In genomic region chr8:84415378-84415898, GRCm38 (mm10) we compare ENCODE assay signal across 7 mouse cellular contexts. TPM values are rescaled to one million over a fixed set of nuclear protein-coding genes. Genes with fewer than 3 reads are reported as not detected.
A peak's percentile ranks its signal among the peaks of the same experiment; 100 is the strongest.
DNase-seq lines count a peak whose midpoint lies in the region; ATAC-seq lines count a peak whose summit lies in the region.

No protein-coding gene starts in this region.

- DNase-seq in ovary, postnatal 36 days (ENCODE audit: low spot score): peak; percentile 21
- DNase-seq in ovary, adult 18-20 months (ENCODE audit: low spot score): no peak
- no peak for DNase-seq in heart, embryonic 10.5 days (ENCODE audit: low spot score)
- peak; percentile 4 to 42 for DNase-seq in kidney, postnatal 36 days
- DNase-seq in thymus, postnatal 10 days (ENCODE audit: low spot score in 2 of 2): no peak

- peaks cover 4% of the 10 kb centered on the region for H3K9me3 ChIP-seq in heart, embryonic 10.5 days
- no peaks in the 10 kb centered on the region for H3K9me3 ChIP-seq in midbrain, embryonic 15.5 days

- peak overlapping the region; percentile 94 for H3K9ac ChIP-seq in midbrain, embryonic 15.5 days

- no peaks in the 10 kb centered on the region for H3K36me3 ChIP-seq in heart, embryonic 10.5 days
- peaks cover 3% of the 10 kb centered on the region; the same call in 1 of the 2 replicates for H3K36me3 ChIP-seq in midbrain, embryonic 15.5 days (replicated peaks)

- peak overlapping the region; percentile 77 for H3K4me3 ChIP-seq in heart, embryonic 10.5 days
- H3K4me3 ChIP-seq in midbrain, embryonic 15.5 days: peak overlapping the region; percentile 73

- ATAC-seq in common myeloid progenitor, adult 5-6 weeks (replicated peaks; ENCODE audit: low read depth, poor library complexity, severe bottlenecking): 0 out of 2 replicates have a peak, but pooled peaks have one; percentile 8
- peak; percentile 57 for ATAC-seq in midbrain, embryonic 15.5 days (replicated peaks)

- H3K27me3 ChIP-seq in heart, embryonic 10.5 days (ENCODE audit: insufficient read depth, poor library complexity, severe bottlenecking): peaks cover 95% of the 10 kb centered on the region
- no peaks in the 10 kb centered on the region for H3K27me3 ChIP-seq in midbrain, embryonic 15.5 days (replicated peaks)

- peak overlapping the region; percentile 89 for H3K4me2 ChIP-seq in midbrain, embryonic 15.5 days

- H3K4me1 ChIP-seq in heart, embryonic 10.5 days: peaks cover 14% of the 10 kb centered on the region
- peaks cover 32% of the 10 kb centered on the region for H3K4me1 ChIP-seq in midbrain, embryonic 15.5 days

- H3K27ac ChIP-seq in heart, embryonic 10.5 days: peak overlapping the region; percentile 69; the same call in 1 of the 2 replicates
- peak overlapping the region; percentile 93 for H3K27ac ChIP-seq in midbrain, embryonic 15.5 days

- under 1% methylated on average over 64 of the region's 64 CpGs for WGBS in heart, embryonic 10.5 days
- 1% methylated on average over 40 of the region's 64 CpGs for WGBS in midbrain, embryonic 15.5 days

RNA-seq across cellular contexts. Expression of gene Cacna1a, which starts 27.2 kb away (rescaled TPM):
- 0.18 TPM in 1 of 2 replicates, not detected in the other for total RNA-seq in common myeloid progenitor, adult 5-6 weeks (2017)
- 5.4 and 6.0 TPM in 2 replicates for polyA plus RNA-seq in heart, embryonic 10.5 days (2016; fragmentation: Nextera tagmentation; extraction: Ambion mirVana)
- 20.5 and 24.8 TPM in 2 replicates for polyA plus RNA-seq in midbrain, embryonic 15.5 days (2015; fragmentation: Nextera tagmentation; extraction: Ambion mirVana)

Comparison
In these comparisons a context has a peak if more than half of its experiments do, and no peak if none do; other contexts are left out.
1. DNase-seq: peak in ovary, postnatal 36 days (single experiment) and kidney, postnatal 36 days (2 of 2); none in ovary, adult 18-20 months (single experiment), heart, embryonic 10.5 days (single experiment) and thymus, postnatal 10 days (0 of 2).